Mouse (Mus musculus) limb, embryonic 14.5 days (tissue): ENCODE results near the gene Helz2. TPM values are rescaled to one million over a fixed set of nuclear protein-coding genes. Genes with fewer than 3 reads are reported as not detected.

Source experiments
- ATAC-seq: fragments of 200-750 bp; cut with Nextera tagmentation; 2 replicates; pipeline ENCODE4 v1.8.0; 2017; ENCODE audit warnings: low read depth, moderate number of reproducible peaks, moderate TSS enrichment; ENCODE audit not compliant: low FRiP score
- DNase-seq: peaks from one replicate; pipeline ENCODE4 v3.0.0-alpha.2; 2015; ENCODE audit warnings: low spot score
- H3K27ac ChIP-seq: fragments of 300-500 bp; sonication (generic); replicated peaks from 2 replicates; pipeline ENCODE4 v1.5.1; 2014; ENCODE audit warnings: low read depth, mild to moderate bottlenecking, low read length, moderate library complexity, mixed read lengths
- H3K27me3 ChIP-seq: fragments of 300-500 bp; sonication (generic); 2 replicates; pipeline ENCODE4 v1.6.1; 2014; ENCODE audit warnings: low read length, mixed read lengths; ENCODE audit not compliant: control insufficient read depth, insufficient read depth
- H3K36me3 ChIP-seq: fragments of 300-500 bp; sonication (generic); 2 replicates; pipeline ENCODE4 v1.6.1; 2014; ENCODE audit warnings: mild to moderate bottlenecking, low read length, moderate library complexity, mixed read lengths; ENCODE audit not compliant: control insufficient read depth, insufficient read depth
- H3K4me1 ChIP-seq: fragments of 300-500 bp; sonication (generic); 2 replicates; pipeline ENCODE4 v1.6.1; 2014; ENCODE audit warnings: antibody characterized with exemption, low read length, mixed read lengths; ENCODE audit not compliant: control insufficient read depth, insufficient read depth
- H3K4me2 ChIP-seq: fragments of 300-500 bp; sonication (generic); replicated peaks from 2 replicates; pipeline ENCODE4 v1.6.1; 2014; ENCODE audit warnings: low read depth, mild to moderate bottlenecking, low read length, moderate library complexity; ENCODE audit not compliant: severe bottlenecking
- H3K4me3 ChIP-seq: fragments of 300-500 bp; sonication (generic); replicated peaks from 2 replicates; pipeline ENCODE4 v1.5.1; 2014; ENCODE audit warnings: low read length
- H3K9ac ChIP-seq: fragments of 300-500 bp; sonication (generic); 2 replicates; pipeline ENCODE4 v1.6.1; 2014; ENCODE audit warnings: mild to moderate bottlenecking, low read depth, low read length, moderate library complexity; ENCODE audit not compliant: severe bottlenecking
- H3K9me3 ChIP-seq: fragments of 300-500 bp; sonication (generic); 2 replicates; pipeline ENCODE4 v1.6.1; 2016; ENCODE audit warnings: low read length; ENCODE audit not compliant: control insufficient read depth
- POLR2A ChIP-seq: fragments of 200-500 bp; IDR thresholded peaks from 2 replicates; pipeline ENCODE4 v1.8.0; 2012; ENCODE audit warnings: inconsistent platforms, mild to moderate bottlenecking, moderate library complexity, borderline replicate concordance; ENCODE audit not compliant: insufficient read depth, insufficient read length; ENCODE audit errors: extremely low read depth
- WGBS: fragments of 180-500 bp; shearing (Covaris S2); extraction: QIAGEN DNeasy Blood & Tissue Kit; methylation state at CpG from one replicate; pipeline ENCODE4 v1.1.7; 2014; 5-methylcytosine and 5-hydroxymethylcytosine counted together
- polyA plus RNA-seq, 2 experiments: library from polyadenylated mRNA; depleted of rRNA in 1 of 2; stranded (reverse) in 1 of 2; unstranded in 1 of 2; fragments of >200 nt; fragmentation: Nextera tagmentation in 1 of 2; extraction: Ambion mirVana in 1 of 2; gene quantifications; 2 replicates each; pipeline versions ENCODE4 v1.2.1 to v1.2.3; 2012 to 2014

Helz2 gene
- polyA plus RNA-seq, 2 experiments, result 1.5 to 6.4 TPM

- DNase-seq, result no peak
- Histone ChIP-seq H3K27me3 (no peaks in the 10 kb centered on the region), H3K9me3 (no peaks in the 10 kb centered on the region), H3K4me2 (no peak overlapping the region), H3K4me1 (no peaks in the 10 kb centered on the region), H3K36me3 (no peaks in the 10 kb centered on the region), H3K27ac (no peak overlapping the region), H3K4me3 (no peak overlapping the region), H3K9ac (no peak overlapping the region)
- TF ChIP-seq POLR2A, result no peak
- 78% methylated on average over 3 of the region's 3 CpGs for WGBS
- no peak for ATAC-seq
These were observed 63.8 kb downstream of the Helz2 start for GRCm38 (mm10) chr2:181178015-181178414.

Other genes with a start within 250 kb of the Helz2 start
- gene Chrna4, start 198.5 kb downstream of the Helz2 start, polyA plus RNA-seq (2012; rRNA removed), result 1.9 and 3.1 TPM in 2 replicates
- 2.5 and 2.7 TPM in 2 replicates for gene Chrna4, start 198.5 kb downstream of the Helz2 start, polyA plus RNA-seq (2014; fragmentation: Nextera tagmentation; extraction: Ambion mirVana)
- 0.28 and 0.38 TPM in 2 replicates for gene Kcnq2, start 106.7 kb downstream of the Helz2 start, polyA plus RNA-seq (2012; rRNA removed)
- 0.14 TPM in 1 of 2 replicates, not detected in the other for gene Kcnq2, start 106.7 kb downstream of the Helz2 start, polyA plus RNA-seq (2014; fragmentation: Nextera tagmentation; extraction: Ambion mirVana)
- gene Eef1a2, start 85.0 kb downstream of the Helz2 start, polyA plus RNA-seq (2012; rRNA removed), result 0.10 and 0.29 TPM in 2 replicates
- gene Eef1a2, start 85.0 kb downstream of the Helz2 start, polyA plus RNA-seq (2014; fragmentation: Nextera tagmentation; extraction: Ambion mirVana), result not detected in 2 replicates
- 148 and 220 TPM in 2 replicates for gene Ppdpf, start 54.8 kb downstream of the Helz2 start, polyA plus RNA-seq (2012; rRNA removed)
- 294 and 354 TPM in 2 replicates for gene Ppdpf, start 54.8 kb downstream of the Helz2 start, polyA plus RNA-seq (2014; fragmentation: Nextera tagmentation; extraction: Ambion mirVana)
- 0.08 and 0.10 TPM in 2 replicates for gene Ptk6, start 39.2 kb downstream of the Helz2 start, polyA plus RNA-seq (2012; rRNA removed)
- 0.12 and 0.19 TPM in 2 replicates for gene Ptk6, start 39.2 kb downstream of the Helz2 start, polyA plus RNA-seq (2014; fragmentation: Nextera tagmentation; extraction: Ambion mirVana)
- gene Srms, start 28.8 kb downstream of the Helz2 start, polyA plus RNA-seq (2012; rRNA removed), result 0.05 and 0.13 TPM in 2 replicates
- 0.07 TPM in 1 of 2 replicates, not detected in the other for gene Srms, start 28.8 kb downstream of the Helz2 start, polyA plus RNA-seq (2014; fragmentation: Nextera tagmentation; extraction: Ambion mirVana)
- 0.12 and 0.28 TPM in 2 replicates for gene Fndc11, start 22.0 kb downstream of the Helz2 start, polyA plus RNA-seq (2012; rRNA removed)
- gene Fndc11, start 22.0 kb downstream of the Helz2 start, polyA plus RNA-seq (2014; fragmentation: Nextera tagmentation; extraction: Ambion mirVana), result not detected in 2 replicates
- gene Gmeb2, start 46.0 kb upstream of the Helz2 start, polyA plus RNA-seq (2012; rRNA removed), result 28.6 and 38.4 TPM in 2 replicates
- 17.0 and 19.1 TPM in 2 replicates for gene Gmeb2, start 46.0 kb upstream of the Helz2 start, polyA plus RNA-seq (2014; fragmentation: Nextera tagmentation; extraction: Ambion mirVana)
- gene Stmn3, start 72.5 kb upstream of the Helz2 start, polyA plus RNA-seq (2012; rRNA removed), result 0.68 and 2.8 TPM in 2 replicates
- 0.28 and 0.29 TPM in 2 replicates for gene Stmn3, start 72.5 kb upstream of the Helz2 start, polyA plus RNA-seq (2014; fragmentation: Nextera tagmentation; extraction: Ambion mirVana)
- 110 and 130 TPM in 2 replicates for gene Rtel1, start 77.7 kb upstream of the Helz2 start, polyA plus RNA-seq (2012; rRNA removed)
- 49.0 and 53.3 TPM in 2 replicates for gene Rtel1, start 77.7 kb upstream of the Helz2 start, polyA plus RNA-seq (2014; fragmentation: Nextera tagmentation; extraction: Ambion mirVana)
- 57.4 and 67.9 TPM in 2 replicates for gene Zgpat, start 122.9 kb upstream of the Helz2 start, polyA plus RNA-seq (2012; rRNA removed)
- 37.3 and 47.6 TPM in 2 replicates for gene Zgpat, start 122.9 kb upstream of the Helz2 start, polyA plus RNA-seq (2014; fragmentation: Nextera tagmentation; extraction: Ambion mirVana)
- 81.0 and 89.9 TPM in 2 replicates for gene Arfrp1, start 123.4 kb upstream of the Helz2 start, polyA plus RNA-seq (2012; rRNA removed)
- 50.0 and 54.7 TPM in 2 replicates for gene Arfrp1, start 123.4 kb upstream of the Helz2 start, polyA plus RNA-seq (2014; fragmentation: Nextera tagmentation; extraction: Ambion mirVana)
- 63.3 and 84.7 TPM in 2 replicates for gene Lime1, start 138.1 kb upstream of the Helz2 start, polyA plus RNA-seq (2012; rRNA removed)
- 21.3 and 26.8 TPM in 2 replicates for gene Lime1, start 138.1 kb upstream of the Helz2 start, polyA plus RNA-seq (2014; fragmentation: Nextera tagmentation; extraction: Ambion mirVana)
- gene Zbtb46, start 217.4 kb upstream of the Helz2 start, polyA plus RNA-seq (2012; rRNA removed), result 3.8 and 4.4 TPM in 2 replicates
- 4.3 and 4.4 TPM in 2 replicates for gene Zbtb46, start 217.4 kb upstream of the Helz2 start, polyA plus RNA-seq (2014; fragmentation: Nextera tagmentation; extraction: Ambion mirVana)